Mouse (Mus musculus) cerebellum, postnatal 14 days (tissue): Measurements from ENCODE around the gene Agap3.

Experiments
- DNase-seq, 2 experiments: peaks; one replicate each; pipeline ENCODE4 v3.0.0; 2021; ENCODE audit warnings: mixed read lengths in 2 of 2

The Agap3 gene

GRCm38 (mm10) chr5:24452030-24452690 is at the start of gene Agap3:
Gene Agap3 (plus strand): TSS chr5:24452177.
- peak; percentile 63 to 70 for DNase-seq

- no peak for DNase-seq
Observed at GRCm38 (mm10) chr5:24404594-24405360, 47.2 kb upstream of the Agap3 start.

- no peak for DNase-seq
Observed at GRCm38 (mm10) chr5:24405389-24405876, 46.5 kb upstream of the Agap3 start.

GRCm38 (mm10) chr5:24408651-24409050 is 43.3 kb upstream of the Agap3 start:
- DNase-seq = no peak

GRCm38 (mm10) chr5:24409466-24409865 is 42.5 kb upstream of the Agap3 start:
- DNase-seq = no peak

GRCm38 (mm10) chr5:24412063-24412462 is 39.9 kb upstream of the Agap3 start:
- DNase-seq = no peak

- DNase-seq = no peak
Observed at GRCm38 (mm10) chr5:24413042-24413693, 38.8 kb upstream of the Agap3 start, which contains the start of gene Asic3. Gene Asic3 (plus strand): TSS chr5:24413392.

GRCm38 (mm10) chr5:24413938-24414337 is 38.0 kb upstream of the Agap3 start:
- no peak for DNase-seq

- peak; percentile 82 to 87 for DNase-seq
Observed at GRCm38 (mm10) chr5:24416222-24416736, 35.7 kb upstream of the Agap3 start.

GRCm38 (mm10) chr5:24417587-24417986 is 34.4 kb upstream of the Agap3 start:
- no peak for DNase-seq

GRCm38 (mm10) chr5:24420381-24420780 is 31.6 kb upstream of the Agap3 start:
- no peak for DNase-seq

- peak; percentile 99 for DNase-seq
Observed at GRCm38 (mm10) chr5:24423129-24424003, 28.6 kb upstream of the Agap3 start, which contains the start of the genes Cdk5 and Slc4a2. Gene Cdk5 (minus strand): TSS chr5:24423530. Gene Slc4a2 (plus strand): TSS chr5:24423837.

GRCm38 (mm10) chr5:24424004-24424781 is 27.8 kb upstream of the Agap3 start:
- no peak for DNase-seq

- peak; percentile 71 to 80 for DNase-seq
Observed at GRCm38 (mm10) chr5:24424861-24425411, 27.0 kb upstream of the Agap3 start.

- peak; percentile 54 to 62 for DNase-seq
Observed at GRCm38 (mm10) chr5:24425421-24426036, 26.4 kb upstream of the Agap3 start.

- DNase-seq = no peak
Observed at GRCm38 (mm10) chr5:24426037-24426432, 25.9 kb upstream of the Agap3 start.

- DNase-seq = no peak
Observed at GRCm38 (mm10) chr5:24426556-24427284, 25.3 kb upstream of the Agap3 start.

GRCm38 (mm10) chr5:24427285-24427633 is 24.7 kb upstream of the Agap3 start:
- no peak for DNase-seq

- DNase-seq = no peak
Observed at GRCm38 (mm10) chr5:24427981-24428402, 24.0 kb upstream of the Agap3 start.

GRCm38 (mm10) chr5:24428596-24428995 is 23.4 kb upstream of the Agap3 start:
- DNase-seq = no peak
